Mouse (Mus musculus) hindbrain, embryonic 10.5 days (tissue): ENCODE data around the gene Fastkd3. TPM values are rescaled to one million over a fixed set of nuclear protein-coding genes. Genes with fewer than 3 reads are reported as not detected.

ENCODE experiments used
- polyA plus RNA-seq: library from polyadenylated mRNA; unstranded; fragments of >200 nt; fragmentation: Nextera tagmentation; extraction: Ambion mirVana; gene quantifications from 2 replicates; pipeline ENCODE4 v1.2.1, GENCODE M21; 2016

Fastkd3 gene
- polyA plus RNA-seq, 1 experiment from 2014 or later = 38.2 TPM

Other genes with a start within 250 kb of the Fastkd3 start
- 21.2 and 22.0 TPM in 2 replicates for gene Mtrr, start 85 bp upstream of the Fastkd3 start, polyA plus RNA-seq
- gene 1700001L19Rik, start 15.2 kb downstream of the Fastkd3 start, polyA plus RNA-seq = 0.39 and 1.6 TPM in 2 replicates